Mouse (Mus musculus): ENCODE data around the gene Snx29. TPM values are rescaled to one million over a fixed set of nuclear protein-coding genes. Genes with fewer than 3 reads are reported as not detected.

The Snx29 gene
- polyA plus RNA-seq, 1 experiment from 2014 or later = 19.8 TPM

GRCm38 (mm10) chr16:11589782-11590695 lies 267.3 kb downstream of the Snx29 start:
- H3K79me2 ChIP-seq (ENCODE audit: inconsistent target) = no peaks in the 10 kb centered on the region
- 91% methylated on average over 10 of the region's 10 CpGs for WGBS (ENCODE audit: missing documents)
- H3K4me3 ChIP-seq (ENCODE audit: inconsistent target) = no peak overlapping the region
- H3K27ac ChIP-seq = no peak overlapping the region
- peaks cover 14% of the 10 kb centered on the region; the same call in 1 of the 2 replicates for H3K36me3 ChIP-seq (ENCODE audit: inconsistent target)

- H3K36me3 ChIP-seq (ENCODE audit: inconsistent target) = no peaks in the 10 kb centered on the region; the same call in 1 of the 2 replicates
- 92% methylated on average over 3 of the region's 3 CpGs for WGBS (ENCODE audit: missing documents)
These were observed 273.9 kb downstream of the Snx29 start for GRCm38 (mm10) chr16:11596599-11596998.

GRCm38 (mm10) chr16:11597769-11598168 lies 275.1 kb downstream of the Snx29 start:
- Histone ChIP-seq H3K27ac (no peak overlapping the region), H3K79me2 (ENCODE audit: inconsistent target) (no peaks in the 10 kb centered on the region; the same call in 1 of the 2 replicates), H3K4me3 (ENCODE audit: inconsistent target) (no peak overlapping the region), H3K36me3 (ENCODE audit: inconsistent target) (no peaks in the 10 kb centered on the region; the same call in 1 of the 2 replicates)
- 94% methylated on average over 7 of the region's 7 CpGs for WGBS (ENCODE audit: missing documents)

More at GRCm38 (mm10) chr16:11596599-11596998, 273.9 kb downstream of the Snx29 start:
- H3K27ac ChIP-seq = no peak overlapping the region
- no peak overlapping the region for H3K4me3 ChIP-seq (ENCODE audit: inconsistent target)
- no peaks in the 10 kb centered on the region for H3K79me2 ChIP-seq (ENCODE audit: inconsistent target)

GRCm38 (mm10) chr16:11599523-11599922 lies 276.8 kb downstream of the Snx29 start:
- Histone ChIP-seq H3K79me2 (ENCODE audit: inconsistent target) (no peaks in the 10 kb centered on the region; the same call in 1 of the 2 replicates), H3K27ac (no peak overlapping the region), H3K4me3 (ENCODE audit: inconsistent target) (no peak overlapping the region), H3K36me3 (ENCODE audit: inconsistent target) (no peaks in the 10 kb centered on the region; the same call in 1 of the 2 replicates)
- 95% methylated on average over 3 of the region's 3 CpGs for WGBS (ENCODE audit: missing documents)

GRCm38 (mm10) chr16:11601336-11602082 lies 278.8 kb downstream of the Snx29 start:
- Histone ChIP-seq H3K4me3 (ENCODE audit: inconsistent target) (no peak overlapping the region), H3K27ac (0 out of 2 replicates have a peak overlapping the region, but pooled peaks have one; percentile 10), H3K79me2 (ENCODE audit: inconsistent target) (no peaks in the 10 kb centered on the region; the same call in 1 of the 2 replicates), H3K36me3 (ENCODE audit: inconsistent target) (no peaks in the 10 kb centered on the region)
- WGBS (ENCODE audit: missing documents) = 13% methylated on average over 1 of the region's 1 CpGs

- Histone ChIP-seq H3K36me3 (ENCODE audit: inconsistent target) (no peaks in the 10 kb centered on the region), H3K27ac (no peak overlapping the region), H3K4me3 (ENCODE audit: inconsistent target) (no peak overlapping the region), H3K79me2 (ENCODE audit: inconsistent target) (no peaks in the 10 kb centered on the region; the same call in 1 of the 2 replicates)
- WGBS (ENCODE audit: missing documents) = 77% methylated on average over 5 of the region's 5 CpGs
These were observed 281.1 kb downstream of the Snx29 start for GRCm38 (mm10) chr16:11603667-11604422.

- H3K36me3 ChIP-seq (ENCODE audit: inconsistent target) = no peaks in the 10 kb centered on the region
- H3K4me3 ChIP-seq (ENCODE audit: inconsistent target) = no peak overlapping the region
- 95% methylated on average over 3 of the region's 3 CpGs for WGBS (ENCODE audit: missing documents)
- H3K27ac ChIP-seq = no peak overlapping the region
- peaks cover 8% of the 10 kb centered on the region; the same call in 1 of the 2 replicates for H3K79me2 ChIP-seq (ENCODE audit: inconsistent target)
These were observed 289.9 kb downstream of the Snx29 start for GRCm38 (mm10) chr16:11612526-11613126.

- H3K27ac ChIP-seq = no peak overlapping the region
- H3K79me2 ChIP-seq (ENCODE audit: inconsistent target) = peaks cover 8% of the 10 kb centered on the region; the same call in 1 of the 2 replicates
- no peaks in the 10 kb centered on the region for H3K36me3 ChIP-seq (ENCODE audit: inconsistent target)
- 95% methylated on average over 2 of the region's 3 CpGs for WGBS (ENCODE audit: missing documents)
- H3K4me3 ChIP-seq (ENCODE audit: inconsistent target) = no peak overlapping the region
These were observed 291.8 kb downstream of the Snx29 start for GRCm38 (mm10) chr16:11614401-11615014.

GRCm38 (mm10) chr16:11615633-11616032 lies 292.9 kb downstream of the Snx29 start:
- Histone ChIP-seq H3K79me2 (ENCODE audit: inconsistent target) (peaks cover 8% of the 10 kb centered on the region; the same call in 1 of the 2 replicates), H3K36me3 (ENCODE audit: inconsistent target) (no peaks in the 10 kb centered on the region), H3K4me3 (ENCODE audit: inconsistent target) (no peak overlapping the region), H3K27ac (peak overlapping the region; percentile 38)
- WGBS (ENCODE audit: missing documents) = 78% methylated on average over 2 of the region's 2 CpGs

GRCm38 (mm10) chr16:11619951-11620350 lies 297.2 kb downstream of the Snx29 start:
- 100% methylated on average over 1 of the region's 2 CpGs for WGBS (ENCODE audit: missing documents)
- H3K27ac ChIP-seq = no peak overlapping the region
- peaks cover 8% of the 10 kb centered on the region; the same call in 1 of the 2 replicates for H3K79me2 ChIP-seq (ENCODE audit: inconsistent target)
- no peak overlapping the region for H3K4me3 ChIP-seq (ENCODE audit: inconsistent target)
- no peaks in the 10 kb centered on the region for H3K36me3 ChIP-seq (ENCODE audit: inconsistent target)

- Histone ChIP-seq H3K4me3 (ENCODE audit: inconsistent target) (no peak overlapping the region), H3K36me3 (ENCODE audit: inconsistent target) (no peaks in the 10 kb centered on the region), H3K27ac (no peak overlapping the region), H3K79me2 (ENCODE audit: inconsistent target) (peaks cover 8% of the 10 kb centered on the region; the same call in 1 of the 2 replicates)
- 29% methylated on average over 3 of the region's 3 CpGs for WGBS (ENCODE audit: missing documents)
These were observed 298.3 kb downstream of the Snx29 start for GRCm38 (mm10) chr16:11621042-11621441.

GRCm38 (mm10) chr16:11621664-11622063 lies 299.0 kb downstream of the Snx29 start:
- no peak overlapping the region for H3K4me3 ChIP-seq (ENCODE audit: inconsistent target)
- no peaks in the 10 kb centered on the region for H3K36me3 ChIP-seq (ENCODE audit: inconsistent target)
- peaks cover 4% of the 10 kb centered on the region; the same call in 1 of the 2 replicates for H3K79me2 ChIP-seq (ENCODE audit: inconsistent target)
- H3K27ac ChIP-seq = no peak overlapping the region
- no CpG with 5 or more reads among the region's 1 CpGs for WGBS (ENCODE audit: missing documents)

GRCm38 (mm10) chr16:11623032-11623431 lies 300.3 kb downstream of the Snx29 start:
- Histone ChIP-seq H3K36me3 (ENCODE audit: inconsistent target) (0 out of 2 replicates have a peak, but pooled peaks cover 3% of the 10 kb centered on the region), H3K4me3 (ENCODE audit: inconsistent target) (no peak overlapping the region), H3K27ac (peak overlapping the region; percentile 34; the same call in 1 of the 2 replicates), H3K79me2 (ENCODE audit: inconsistent target) (no peaks in the 10 kb centered on the region; the same call in 1 of the 2 replicates)
- 91% methylated on average over 2 of the region's 3 CpGs for WGBS (ENCODE audit: missing documents)
